Mouse (Mus musculus) left cerebral cortex, postnatal 10 days (tissue): ENCODE measurements at regions not wholly inside any gene's neighbourhood (a gene's known extent, or its start where the extent isn't known, plus 50 kb on each side); places are given as distances from the start of the nearest gene placed in this dataset.

ENCODE experiments used
- DNase-seq, 2 experiments: peaks; one replicate each; pipeline ENCODE4 v3.0.0; 2021 to 2022; ENCODE audit warnings: low spot score in 2 of 2, mixed read lengths in 1 of 2; ENCODE audit errors: extremely low spot score in 1 of 2
- intact Hi-C: fragments of 180-260 bp; cut with DNase I; formaldehyde crosslinking; loops from one replicate; pipeline ENCODE4 v1.15.1; 2025

DNA sequence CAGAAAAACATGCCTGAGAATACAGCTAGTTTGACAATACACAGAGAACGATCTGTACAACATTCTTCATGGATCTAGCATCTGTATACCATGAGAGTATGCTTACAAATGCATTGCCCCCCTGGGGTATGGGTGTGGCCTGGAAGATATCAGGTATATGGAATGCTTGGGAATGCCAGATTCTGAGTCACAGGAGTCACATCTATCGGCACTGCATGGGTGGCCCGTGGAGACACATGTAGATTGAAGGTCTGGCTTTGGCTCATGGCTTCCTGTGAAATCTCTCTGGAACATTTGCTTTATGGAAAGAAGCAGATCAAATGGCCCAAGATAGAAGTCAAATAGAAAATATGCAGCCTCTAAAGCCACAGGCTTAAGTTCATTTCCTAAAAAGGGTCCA, 59.6 kb downstream of the Kcne4 start:
- intact Hi-C loops = no loop called here
- no peak for DNase-seq

DNA sequence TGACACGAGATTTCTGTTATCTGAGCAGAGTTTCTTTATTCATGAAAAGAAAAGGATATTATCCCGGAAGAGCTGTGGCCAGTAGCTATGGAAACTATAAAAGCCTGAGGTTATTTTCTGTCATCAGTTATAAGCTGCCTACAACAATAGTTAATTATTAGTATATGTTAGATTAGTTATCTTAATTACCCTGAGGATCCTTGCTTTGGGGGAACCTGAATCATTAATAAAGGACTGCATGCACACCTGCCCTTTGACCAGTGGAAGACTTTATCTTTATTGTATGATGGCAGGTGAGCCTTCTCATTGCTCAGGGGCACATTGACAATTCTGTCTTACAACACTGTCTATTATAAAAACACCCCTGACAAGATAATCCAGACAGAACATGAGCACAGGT, 62.7 kb downstream of the Kcne4 start:
- intact Hi-C loops = no loop called here
- DNase-seq = no peak

DNA sequence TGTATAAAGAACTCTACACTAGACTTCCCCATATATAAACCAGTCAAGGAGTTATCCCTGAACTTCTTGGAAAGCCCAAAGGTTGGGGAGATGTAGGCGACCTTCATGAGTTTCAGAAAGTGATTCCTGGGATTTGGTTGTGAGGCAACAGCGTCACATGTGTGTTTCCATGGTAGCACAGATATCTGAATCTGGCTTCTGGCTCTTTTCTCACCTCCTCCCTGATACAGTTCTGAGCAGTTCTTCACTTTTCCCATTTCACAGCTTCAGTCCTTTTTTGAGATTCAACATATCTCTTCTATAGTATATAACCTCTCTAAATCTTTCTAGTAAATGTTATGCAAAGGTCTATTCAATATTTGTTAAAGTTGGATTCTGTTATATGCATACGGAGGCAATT, 65.9 kb downstream of the Kcne4 start:
- no peak for DNase-seq
- intact Hi-C loops = no loop called here

DNA sequence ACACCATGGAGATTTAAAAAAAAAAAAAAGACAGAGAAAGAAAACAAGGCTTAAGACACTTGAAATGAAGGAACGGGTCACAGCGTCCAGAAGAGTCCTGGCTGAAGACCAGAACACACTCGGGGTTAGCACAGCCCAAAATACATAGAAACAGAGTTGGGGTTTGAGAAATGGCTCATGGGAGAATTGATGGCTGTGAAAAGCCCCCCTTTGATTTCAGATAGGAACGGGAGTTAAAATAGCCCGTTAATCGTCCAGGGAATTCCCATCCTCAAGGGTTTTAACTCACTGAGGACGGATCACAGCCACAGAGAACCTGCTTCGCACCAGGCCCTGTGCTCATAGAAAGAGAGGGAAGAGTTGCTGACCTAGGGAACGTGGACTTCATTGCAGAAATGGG, 72.7 kb downstream of the Kcne4 start:
- intact Hi-C loops = no loop called here
- no peak for DNase-seq

DNA sequence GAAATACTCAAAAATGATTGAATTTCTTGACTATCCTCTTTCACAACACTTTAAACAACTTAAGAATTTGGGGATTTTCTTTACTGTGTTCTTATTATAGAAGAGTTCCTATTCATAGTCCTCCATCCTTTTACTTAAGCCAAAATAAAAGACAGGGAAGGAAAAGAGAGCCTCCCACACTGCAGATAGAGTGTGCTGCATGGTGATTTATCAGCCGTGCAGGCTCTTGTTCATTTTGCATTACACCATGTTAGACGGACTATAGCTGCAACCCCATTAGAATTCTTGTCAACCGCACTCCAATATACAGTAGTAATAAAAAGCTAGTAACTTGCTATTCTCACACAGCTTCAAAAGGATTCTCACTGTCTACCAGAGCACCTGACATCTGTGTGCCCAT, 74.8 kb downstream of the Kcne4 start:
- intact Hi-C loops = no loop called here
- no peak for DNase-seq

DNA sequence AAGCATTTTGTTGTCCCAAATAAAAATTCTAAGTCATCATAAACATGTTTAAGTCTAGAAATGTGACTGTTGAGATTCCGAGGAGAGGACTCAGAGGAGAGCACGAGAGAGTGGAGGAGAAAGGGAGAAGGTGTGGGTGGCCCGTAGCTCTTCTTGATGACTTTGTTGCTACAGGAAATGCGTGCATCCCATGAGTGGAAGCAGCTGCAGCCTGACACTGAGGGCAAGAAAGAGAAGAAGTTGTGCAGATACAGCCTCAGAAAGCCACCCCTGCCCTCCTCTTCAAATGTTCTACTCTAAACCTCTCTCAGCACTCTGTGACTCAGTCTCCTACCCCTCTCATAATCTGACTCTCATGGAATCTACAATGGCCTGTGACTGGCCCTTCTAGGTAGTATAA, 77.7 kb downstream of the Kcne4 start:
- no peak for DNase-seq
- intact Hi-C loops = no loop called here

DNA sequence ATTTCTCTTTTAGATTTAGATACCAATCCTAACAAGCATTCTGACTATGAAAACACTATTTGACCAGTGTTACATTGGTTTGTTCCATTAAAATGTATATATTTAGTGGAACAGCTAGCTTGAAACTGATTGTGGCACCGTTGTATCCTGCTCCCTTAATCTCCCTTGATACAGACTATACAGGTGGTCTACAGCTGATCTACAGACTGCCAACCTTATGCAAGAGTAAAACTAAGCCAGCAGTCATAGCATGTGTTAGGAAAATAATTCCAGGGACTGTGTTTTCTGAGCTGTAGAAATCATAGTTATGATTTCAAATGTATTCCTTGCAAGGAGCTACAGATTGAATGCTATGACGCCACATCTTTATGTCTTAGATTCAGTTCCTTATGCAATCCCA, 78.6 kb downstream of the Kcne4 start:
- no peak for DNase-seq
- intact Hi-C loops = no loop called here

DNA sequence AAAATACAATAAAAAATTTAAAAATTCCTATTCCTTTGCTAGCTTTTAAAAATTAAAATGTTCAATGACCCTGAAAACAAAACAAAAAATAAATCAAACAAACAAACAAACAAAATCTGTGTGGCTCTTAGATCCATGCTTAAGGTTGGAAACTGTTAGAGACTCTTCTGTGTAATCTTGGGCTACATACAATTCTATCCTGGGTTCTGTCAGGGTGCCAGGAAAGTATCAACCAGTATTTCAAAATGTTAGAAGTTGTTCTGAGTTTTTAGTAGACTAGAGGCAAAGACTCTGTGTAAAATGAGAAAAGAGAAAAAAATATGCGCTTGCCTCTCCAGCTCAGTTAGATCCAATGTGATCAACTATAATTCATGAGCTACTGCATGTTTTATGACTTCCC, 91.0 kb downstream of the Kcne4 start:
- intact Hi-C loops = no loop called here
- DNase-seq = no peak

DNA sequence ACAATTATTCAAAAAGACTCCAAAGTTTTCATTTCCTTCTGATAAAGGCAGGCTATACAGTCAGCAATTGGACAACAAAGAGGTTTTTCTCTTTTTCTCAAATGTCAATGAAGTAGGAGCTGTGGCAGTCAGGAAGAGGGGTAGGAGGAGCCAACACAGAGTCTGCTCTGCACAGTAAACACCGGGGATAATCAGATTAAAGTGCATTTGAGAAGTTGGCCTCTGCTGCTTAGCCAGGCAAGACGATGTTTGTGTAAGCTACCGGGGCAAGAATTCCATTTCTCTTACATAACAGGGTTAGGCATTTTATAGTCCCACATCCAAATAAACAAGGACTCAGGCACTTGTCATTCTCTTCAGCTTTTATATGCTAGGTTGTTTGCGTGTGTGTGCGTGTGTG, 91.4 kb downstream of the Kcne4 start:
- DNase-seq = no peak
- intact Hi-C loops = no loop called here

DNA sequence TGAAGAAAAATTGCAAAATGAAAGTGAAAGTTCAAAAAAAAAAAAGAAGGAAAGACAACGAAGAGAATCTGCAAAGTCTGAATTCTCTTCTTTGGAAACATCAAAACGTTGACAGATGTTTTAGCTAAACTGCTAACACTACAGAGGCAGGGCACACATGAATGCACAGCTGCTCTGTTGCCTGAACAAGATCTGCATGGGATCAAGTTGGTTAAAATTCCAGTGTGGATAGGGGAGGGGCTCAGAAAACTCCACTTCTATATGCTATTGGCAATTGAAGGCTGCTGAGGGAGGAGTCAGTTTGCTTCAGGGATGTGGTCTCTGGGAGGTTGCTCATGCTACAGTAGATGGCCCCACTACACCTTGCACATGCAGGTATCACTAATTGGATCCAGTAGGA, 97.2 kb downstream of the Kcne4 start:
- DNase-seq = no peak
- intact Hi-C loops = no loop called here

DNA sequence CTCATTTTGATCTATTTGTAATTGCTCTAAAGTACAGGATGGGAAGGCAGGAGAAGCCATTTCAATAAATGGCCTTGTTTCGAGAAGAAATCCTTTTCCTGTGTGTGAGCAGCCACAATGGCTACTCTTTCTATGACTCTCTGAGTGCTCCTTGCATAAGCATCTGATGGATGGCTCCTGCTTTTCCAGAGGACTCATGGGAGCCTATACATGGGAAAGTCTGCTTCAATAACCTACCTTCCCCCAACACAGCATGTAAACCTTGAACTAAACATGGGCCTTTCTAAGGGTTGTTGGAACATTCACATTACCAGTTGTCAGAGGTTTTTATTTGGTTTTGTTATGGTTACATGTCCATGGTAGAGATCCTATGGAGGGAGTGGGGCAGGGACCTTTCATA, 103.3 kb downstream of the Kcne4 start:
- intact Hi-C loops = no loop called here

DNA sequence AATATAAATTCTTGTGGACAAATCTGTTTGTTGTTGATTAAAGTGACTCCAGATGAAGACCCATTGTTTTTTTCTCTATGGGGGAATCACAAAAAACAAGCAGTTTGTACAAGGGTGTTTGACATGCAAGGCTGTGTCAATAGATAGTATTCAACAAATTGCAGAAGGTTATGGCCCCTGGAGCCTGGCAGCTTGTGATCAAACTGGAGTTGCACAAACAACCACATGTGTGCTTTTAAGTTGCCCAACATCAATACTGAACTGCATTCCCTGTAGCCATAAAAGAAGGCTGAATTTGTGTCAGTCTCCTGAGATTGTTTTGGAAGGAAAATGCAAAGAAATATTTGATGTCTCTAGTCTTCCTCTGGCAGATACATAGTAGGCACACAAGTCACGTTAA, 113.4 kb downstream of the Kcne4 start:
- intact Hi-C loops = no loop called here

More for the DNA sequence above, 103.3 kb downstream of the Kcne4 start:
- DNase-seq = no peak

DNA sequence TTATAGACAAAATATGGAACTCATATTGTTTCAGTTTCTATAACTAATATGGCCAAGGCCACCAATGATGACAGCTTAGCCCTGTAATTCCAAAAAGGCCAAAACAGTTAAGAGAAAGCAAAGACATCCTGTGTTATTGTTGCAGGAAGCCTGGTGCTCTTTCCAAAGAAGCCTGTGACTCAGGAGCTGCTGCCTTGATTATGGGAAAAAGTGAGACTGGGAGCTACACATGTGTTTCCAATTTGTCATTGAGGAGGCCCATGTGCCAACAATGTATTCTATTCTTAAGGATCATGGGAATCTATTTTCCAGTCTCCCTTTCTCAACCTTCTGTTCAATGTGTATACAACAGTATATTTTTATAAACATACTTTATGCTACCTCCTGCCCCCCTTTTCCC, 123.3 kb downstream of the Kcne4 start:
- DNase-seq = no peak
- intact Hi-C loops = no loop called here

More for the DNA sequence above, 113.4 kb downstream of the Kcne4 start:
- DNase-seq = no peak

DNA sequence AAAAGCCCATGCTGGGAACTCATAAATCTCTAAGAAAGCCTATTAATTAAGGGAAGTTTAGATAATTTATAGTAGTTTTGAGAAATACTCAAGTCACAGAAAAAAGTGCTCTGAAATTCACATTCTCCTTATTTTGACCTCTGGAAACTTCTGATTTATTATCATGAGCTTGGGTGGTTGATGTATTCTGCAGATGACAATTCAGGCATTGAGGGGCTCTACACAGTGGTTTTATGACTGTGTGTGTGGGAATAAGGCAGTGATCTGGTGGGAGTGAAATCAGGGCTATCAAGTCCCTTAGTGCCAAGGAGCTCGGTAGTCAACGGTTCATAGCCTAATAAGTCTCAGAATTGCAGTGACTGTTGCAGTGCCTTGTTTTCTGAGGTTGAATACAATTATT, 129.0 kb downstream of the Kcne4 start:
- DNase-seq = no peak
- intact Hi-C loops = no loop called here

DNA sequence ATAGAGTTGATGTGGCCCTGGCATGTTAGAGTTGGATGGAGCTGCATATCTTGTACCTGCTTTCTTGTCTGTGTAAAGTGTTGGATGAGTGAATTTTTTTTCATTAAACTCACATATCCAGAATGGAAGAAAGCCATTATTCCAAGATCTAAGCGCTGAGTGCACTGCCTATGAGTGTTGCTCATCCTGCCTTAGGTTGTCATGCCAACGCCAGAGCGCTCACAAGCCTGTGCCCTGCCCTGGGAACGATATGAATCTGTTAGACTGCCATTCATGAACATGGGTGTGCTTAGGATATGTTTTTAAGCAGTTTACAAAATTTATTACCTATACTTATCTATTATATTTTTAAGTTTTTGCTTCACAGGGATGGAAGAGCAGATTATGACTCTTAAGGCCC, 163.5 kb downstream of the Kcne4 start:
- DNase-seq = peak in 1 of 2 experiments; percentile 9
- intact Hi-C loops = no loop called here
